Comparison of ENCODE assay signal across 8 mouse cellular contexts in the genomic region with DNA sequence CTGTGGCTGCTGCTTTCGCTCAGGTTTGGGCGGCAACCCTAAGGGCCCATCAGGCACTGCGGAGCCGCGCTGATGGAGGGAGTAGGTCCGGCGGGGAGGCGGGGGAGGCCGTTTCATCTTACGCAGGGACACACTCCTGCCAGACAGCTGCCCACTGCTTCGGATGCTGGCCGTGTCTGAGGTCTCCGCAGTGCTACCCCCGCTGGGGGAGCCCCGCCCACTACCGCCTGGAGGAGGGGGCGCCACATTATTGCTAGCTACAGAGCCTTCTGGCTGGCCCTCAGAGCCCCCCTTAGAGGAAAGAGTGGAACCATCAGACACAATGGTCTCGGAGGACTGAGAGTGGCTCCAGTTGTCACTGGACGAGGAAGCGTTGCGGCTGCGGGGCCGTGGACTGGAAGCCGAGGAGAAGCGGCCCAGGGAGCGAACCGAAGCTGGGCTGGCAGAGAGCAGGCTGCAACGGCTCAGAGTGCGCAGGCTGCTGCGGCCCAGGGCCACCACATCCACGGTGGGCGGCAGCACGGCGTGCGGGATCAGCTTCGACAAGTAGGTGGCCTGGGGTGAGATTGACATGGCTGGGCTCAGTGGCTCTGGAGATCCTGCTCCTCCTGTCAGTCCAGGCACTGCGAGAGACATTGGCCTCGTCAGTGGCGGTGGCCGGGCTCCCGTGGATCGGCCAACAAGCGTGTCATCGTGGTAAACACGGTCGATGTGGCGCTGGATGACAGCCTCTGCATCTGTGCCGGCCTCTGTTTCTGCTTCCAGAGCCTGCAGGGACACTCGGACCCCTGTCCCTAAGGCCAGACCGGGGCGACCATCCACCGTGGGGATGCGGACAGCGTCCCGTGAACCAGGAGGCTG. TPM values are rescaled to one million over a fixed set of nuclear protein-coding genes. Genes with fewer than 3 reads are reported as not detected.
A peak's percentile ranks its signal among the peaks of the same experiment; 100 is the strongest.
DNase-seq lines count a peak whose midpoint lies in the region; ATAC-seq and TF ChIP-seq lines count a peak whose summit lies in the region.

No protein-coding gene starts in this region.

- H3K36me3 ChIP-seq in lung, embryonic 14.5 days (ENCODE audit: insufficient read depth): peaks cover 43% of the 10 kb centered on the region
- peaks cover 8% of the 10 kb centered on the region; the same call in 1 of the 2 replicates for H3K36me3 ChIP-seq in limb, embryonic 11.5 days (ENCODE audit: control insufficient read depth, insufficient read depth, low read length)

- no peaks in the 10 kb centered on the region for H3K9me3 ChIP-seq in lung, embryonic 14.5 days (ENCODE audit: low read depth, low read length)
- H3K9me3 ChIP-seq in limb, embryonic 11.5 days (ENCODE audit: control insufficient read depth, low read length): no peaks in the 10 kb centered on the region

- peak overlapping the region; percentile 34; the same call in 1 of the 2 replicates for H3K9ac ChIP-seq in lung, embryonic 14.5 days
- peak overlapping the region; percentile 45 for H3K9ac ChIP-seq in limb, embryonic 11.5 days (ENCODE audit: low read length)

- peak; percentile 10; the same call in 1 of the 2 replicates for ATAC-seq in lung, embryonic 14.5 days (ENCODE audit: insufficient read depth)
- ATAC-seq in limb, embryonic 11.5 days (ENCODE audit: insufficient number of reproducible peaks, low FRiP score, low TSS enrichment, low read depth): 0 out of 2 replicates have a peak, but pooled peaks have one; percentile 32

- 37% methylated on average over 55 of the region's 55 CpGs for WGBS in lung, embryonic 14.5 days
- 30% methylated on average over 55 of the region's 55 CpGs for WGBS in limb, embryonic 11.5 days

- no peak for TF ChIP-seq CTCF in lung, embryonic 14.5 days (IDR thresholded peaks at IDR 0.05; ENCODE audit: low read depth)

- H3K27ac ChIP-seq in lung, embryonic 14.5 days (ENCODE audit: low read depth): no peak overlapping the region
- no peak overlapping the region for H3K27ac ChIP-seq in limb, embryonic 11.5 days (replicated peaks; ENCODE audit: low read depth, low read length)

- peak overlapping the region; percentile 27 for H3K4me3 ChIP-seq in lung, embryonic 14.5 days (ENCODE audit: low read depth, low read length)
- H3K4me3 ChIP-seq in limb, embryonic 11.5 days (ENCODE audit: low read depth, low read length): peak overlapping the region; percentile 20

- H3K4me1 ChIP-seq in lung, embryonic 14.5 days (ENCODE audit: insufficient read depth): peaks cover 16% of the 10 kb centered on the region
- peaks cover 43% of the 10 kb centered on the region for H3K4me1 ChIP-seq in limb, embryonic 11.5 days (ENCODE audit: control insufficient read depth, insufficient read depth, low read length)

- DNase-seq in adrenal gland, adult (ENCODE audit: inconsistent age in 2 of 2, low spot score in 1 of 2): peak; percentile 20 to 34
- no peak for DNase-seq in adrenal gland, adult 18-20 months (ENCODE audit: low spot score in 2 of 2)
- DNase-seq in lung, embryonic 14.5 days: peak; percentile 50
- DNase-seq in lung, postnatal 25 days (ENCODE audit: low spot score): no peak
- peak; percentile 56 for DNase-seq in limb, embryonic 11.5 days (ENCODE audit: low spot score)
- peak; percentile 64 for DNase-seq in retina, postnatal 1 day
- DNase-seq in Muller cell, postnatal 12 days (ENCODE audit: inconsistent ontology term): no peak
- no peak for DNase-seq in ovary, postnatal 10 days (ENCODE audit: low spot score)

- peaks cover 14% of the 10 kb centered on the region for H3K27me3 ChIP-seq in lung, embryonic 14.5 days (ENCODE audit: insufficient read depth, low read length)
- H3K27me3 ChIP-seq in limb, embryonic 11.5 days (ENCODE audit: control insufficient read depth, insufficient read depth, low read length): peaks cover 2% of the 10 kb centered on the region; the same call in 1 of the 2 replicates

- H3K4me2 ChIP-seq in lung, embryonic 14.5 days: peak overlapping the region; percentile 64
- peak overlapping the region; percentile 55 for H3K4me2 ChIP-seq in limb, embryonic 11.5 days (ENCODE audit: low read depth, severe bottlenecking)

RNA-seq across cellular contexts. Expression of a gene that starts 34.1 kb away (rescaled TPM):
- 10 to 100 TPM; 77.3 to 77.4 TPM for total RNA-seq in adrenal gland, adult 18-20 months (2021)
- 84.4 and 92.2 TPM in 2 replicates for polyA plus RNA-seq in lung, embryonic 14.5 days (2014; fragmentation: Nextera tagmentation; extraction: Ambion mirVana)
- 83.1 and 84.8 TPM in 2 replicates for polyA plus RNA-seq in limb, embryonic 11.5 days (2014; fragmentation: Nextera tagmentation; extraction: Ambion mirVana)

RNA-seq across cellular contexts. Expression of a gene that starts 34.1 kb away (rescaled TPM):
- 10 to 100 TPM; 17.6 to 19.9 TPM for total RNA-seq in adrenal gland, adult 18-20 months (2021)
- polyA plus RNA-seq in lung, embryonic 14.5 days (2014; fragmentation: Nextera tagmentation; extraction: Ambion mirVana): 17.3 and 18.1 TPM in 2 replicates
- 30.5 and 32.3 TPM in 2 replicates for polyA plus RNA-seq in limb, embryonic 11.5 days (2014; fragmentation: Nextera tagmentation; extraction: Ambion mirVana)

RNA-seq across cellular contexts. Expression of a gene that starts 37.6 kb away (rescaled TPM):
- total RNA-seq in adrenal gland, adult 18-20 months (2021): 10 to 100 TPM; 18.1 to 22.1 TPM
- polyA plus RNA-seq in lung, embryonic 14.5 days (2014; fragmentation: Nextera tagmentation; extraction: Ambion mirVana): 2.8 and 3.2 TPM in 2 replicates
- 3.7 and 4.2 TPM in 2 replicates for polyA plus RNA-seq in limb, embryonic 11.5 days (2014; fragmentation: Nextera tagmentation; extraction: Ambion mirVana)

Comparison
In these comparisons a context has a peak if more than half of its experiments do, and no peak if none do; other contexts are left out.
1. DNase-seq: peak in adrenal gland, adult (2 of 2), lung, embryonic 14.5 days (single experiment), limb, embryonic 11.5 days (single experiment) and retina, postnatal 1 day (single experiment); none in adrenal gland, adult 18-20 months (0 of 2), lung, postnatal 25 days (single experiment), Muller cell, postnatal 12 days (single experiment) and ovary, postnatal 10 days (single experiment).